Mouse (Mus musculus) liver, embryonic 14.5 days (tissue): ENCODE data around the gene Nepn. TPM values are rescaled to one million over a fixed set of nuclear protein-coding genes. Genes with fewer than 3 reads are reported as not detected.

ENCODE experiments used
- ATAC-seq: fragments of 200-750 bp; cut with Nextera tagmentation; 2 replicates; pipeline ENCODE4 v1.8.0; 2017; ENCODE audit warnings: moderate number of reproducible peaks, mild to moderate bottlenecking, moderate library complexity; ENCODE audit not compliant: insufficient read depth
- DNase-seq, 3 experiments: peaks; one replicate each; pipeline ENCODE4 v3.0.0-alpha.2; 2012 to 2013; ENCODE audit warnings: low read depth in 3 of 3, low spot score in 3 of 3
- H3K27ac ChIP-seq: fragments of 300-500 bp; sonication (generic); 2 replicates; pipeline ENCODE4 v1.5.1; 2014; ENCODE audit warnings: moderate library complexity, mild to moderate bottlenecking, control low read depth, inconsistent platforms
- H3K27me3 ChIP-seq: fragments of 300-500 bp; sonication (generic); 2 replicates; pipeline ENCODE4 v1.6.1; 2014; ENCODE audit warnings: mild to moderate bottlenecking, low read length, moderate library complexity; ENCODE audit not compliant: control insufficient read depth, insufficient read depth
- H3K36me3 ChIP-seq: fragments of 300-500 bp; sonication (generic); replicated peaks from 2 replicates; pipeline ENCODE4 v1.6.1; 2014; ENCODE audit warnings: low read depth; ENCODE audit not compliant: control insufficient read depth, insufficient read depth
- H3K4me1 ChIP-seq, 2 experiments: fragments of 200-500 bp in 1 of 2; fragments of 300-500 bp in 1 of 2; sonication (generic) in 1 of 2; replicated peaks; 2 replicates each; pipeline ENCODE4 v1.6.1; 2012 to 2014; ENCODE audit warnings: antibody characterized with exemption in 1 of 2, inconsistent platforms in 1 of 2, low read length in 1 of 2; ENCODE audit not compliant: control insufficient read depth in 2 of 2, insufficient read depth in 2 of 2
- H3K4me2 ChIP-seq: fragments of 300-500 bp; sonication (generic); 2 replicates; pipeline ENCODE4 v1.6.1; 2014; ENCODE audit warnings: low read depth, mild to moderate bottlenecking, control low read depth, moderate library complexity
- H3K4me3 ChIP-seq, 2 experiments: fragments of 200-500 bp in 1 of 2; fragments of 300-500 bp in 1 of 2; sonication (generic) in 1 of 2; 2 replicates each; pipeline ENCODE4 v1.5.1; 2012 to 2014; ENCODE audit warnings: low read depth in 2 of 2, low read length in 2 of 2, mild to moderate bottlenecking in 2 of 2, control low read depth in 1 of 2, inconsistent platforms in 1 of 2, moderate library complexity in 1 of 2; ENCODE audit not compliant: insufficient read depth in 1 of 2
- H3K9ac ChIP-seq: fragments of 300-500 bp; sonication (generic); replicated peaks from 2 replicates; pipeline ENCODE4 v1.6.1; 2014; ENCODE audit warnings: mild to moderate bottlenecking, control low read depth, moderate library complexity
- H3K9me3 ChIP-seq: fragments of 300-500 bp; sonication (generic); 2 replicates; pipeline ENCODE4 v1.6.1; 2016; ENCODE audit warnings: low read length, mixed read lengths; ENCODE audit not compliant: control insufficient read depth
- CTCF ChIP-seq: IDR thresholded peaks from 2 replicates; pipeline ENCODE4 v1.5.1; 2016; ENCODE audit warnings: antibody characterized with exemption, low read depth, control low read depth
- EP300 ChIP-seq: IDR thresholded peaks from 2 replicates; pipeline ENCODE4 v1.6.1; 2016; ENCODE audit warnings: antibody characterized with exemption, low read depth
- WGBS: fragments of 180-500 bp; shearing (Covaris S2); extraction: QIAGEN DNeasy Blood & Tissue Kit; methylation state at CpG from one replicate; pipeline ENCODE4 v1.1.7; 2014; ENCODE audit not compliant: insufficient replicate concordance; 5-methylcytosine and 5-hydroxymethylcytosine counted together
- polyA plus RNA-seq, 2 experiments: library from polyadenylated mRNA; depleted of rRNA in 1 of 2; stranded (reverse) in 1 of 2; unstranded in 1 of 2; fragments of >200 nt; fragmentation: Nextera tagmentation in 1 of 2; extraction: Ambion mirVana in 1 of 2; gene quantifications; 2 replicates each; pipeline versions ENCODE4 v1.2.1 to v1.2.3; 2012 to 2014

Nepn gene
- polyA plus RNA-seq, 2 experiments: 0.01 to 0.10 TPM

DNA sequence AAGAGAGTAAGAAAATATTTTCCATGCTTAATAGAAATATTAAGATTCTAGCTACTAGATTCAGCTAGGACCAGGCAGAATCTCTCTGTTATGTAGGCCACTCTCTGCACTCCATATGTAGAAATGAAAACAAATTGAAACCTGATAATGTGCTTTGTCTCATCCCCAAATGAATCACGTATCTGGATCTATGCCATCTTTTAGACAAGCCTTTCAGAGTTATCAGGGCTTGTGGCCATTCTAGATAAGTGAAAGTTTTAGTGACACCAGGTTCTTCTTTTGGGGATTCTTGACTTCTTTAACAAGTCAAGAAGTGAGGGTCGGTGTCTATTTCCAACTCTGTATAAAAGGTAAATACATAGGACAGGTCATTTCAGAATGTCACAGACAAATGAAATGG, 9.9 kb downstream of the Nepn start:
- no peak for DNase-seq
- Histone ChIP-seq H3K27ac (no peak overlapping the region), H3K4me2 (no peak overlapping the region), H3K9ac (no peak overlapping the region), H3K4me1 (no peaks in the 10 kb centered on the region), H3K27me3 (no peaks in the 10 kb centered on the region), H3K36me3 (no peaks in the 10 kb centered on the region), H3K9me3 (no peaks in the 10 kb centered on the region), H3K4me3 (no peak overlapping the region)
- no peak for TF ChIP-seq EP300
- no peak for TF ChIP-seq CTCF
- no peak for ATAC-seq
- 53% methylated on average over 2 of the region's 2 CpGs for WGBS

DNA sequence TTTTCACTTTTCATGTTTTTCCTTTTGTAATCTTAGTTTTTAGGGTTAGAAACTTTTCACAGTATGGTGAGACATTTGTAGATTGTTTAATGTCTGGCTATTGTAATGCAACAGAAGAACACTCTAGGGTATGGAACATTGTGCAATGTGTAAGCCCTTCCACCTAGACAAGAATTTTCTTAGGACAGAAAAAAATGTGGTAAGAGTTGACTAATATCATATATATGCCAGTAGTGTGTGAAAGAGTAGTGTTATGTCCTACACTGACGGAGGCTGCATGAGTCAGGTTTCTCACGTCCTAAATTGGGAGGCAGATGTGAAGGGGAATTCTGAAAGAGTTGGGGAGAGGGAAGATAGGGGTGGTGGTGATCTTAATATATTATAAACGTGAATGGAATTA, 10.9 kb downstream of the Nepn start:
- Histone ChIP-seq H3K4me2 (no peak overlapping the region), H3K27me3 (no peaks in the 10 kb centered on the region), H3K4me3 (no peak overlapping the region), H3K4me1 (no peaks in the 10 kb centered on the region), H3K36me3 (no peaks in the 10 kb centered on the region), H3K9me3 (no peaks in the 10 kb centered on the region), H3K9ac (no peak overlapping the region), H3K27ac (no peak overlapping the region)
- TF ChIP-seq CTCF (no peak), EP300 (no peak)
- WGBS: 39% methylated on average over 3 of the region's 3 CpGs
- ATAC-seq (no peak), DNase-seq (no peak)

DNA sequence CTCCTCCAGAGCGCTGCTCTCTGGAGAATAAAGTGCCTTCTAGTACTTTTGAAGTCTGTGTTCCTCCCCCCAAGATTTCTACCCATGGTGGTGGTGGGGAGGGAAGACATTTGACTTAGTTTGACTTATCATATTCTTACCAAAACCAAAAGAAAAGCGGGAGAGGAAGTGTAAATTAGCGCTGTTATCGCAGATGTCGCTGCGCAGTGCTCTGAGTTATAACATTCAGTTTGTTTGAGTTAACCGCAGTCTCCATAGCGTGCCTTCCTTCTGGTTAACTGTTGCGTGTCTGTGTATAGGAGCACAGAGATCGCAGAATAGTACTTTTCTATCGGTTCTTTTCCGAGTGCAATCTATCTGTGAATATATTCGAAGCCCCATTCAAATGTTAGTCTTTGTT, 16.4 kb downstream of the Nepn start:
- H3K4me2 ChIP-seq: no peak overlapping the region
- TF ChIP-seq EP300: no peak
- no peak for TF ChIP-seq CTCF
- no peaks in the 10 kb centered on the region for H3K36me3 ChIP-seq
- no peak overlapping the region for H3K9ac ChIP-seq
- no peaks in the 10 kb centered on the region for H3K9me3 ChIP-seq
- DNase-seq (no peak), ATAC-seq (no peak)
- WGBS: 71% methylated on average over 13 of the region's 13 CpGs
- H3K27ac ChIP-seq: no peak overlapping the region
- H3K4me1 ChIP-seq: no peaks in the 10 kb centered on the region
- H3K27me3 ChIP-seq: no peaks in the 10 kb centered on the region
- no peak overlapping the region for H3K4me3 ChIP-seq

DNA sequence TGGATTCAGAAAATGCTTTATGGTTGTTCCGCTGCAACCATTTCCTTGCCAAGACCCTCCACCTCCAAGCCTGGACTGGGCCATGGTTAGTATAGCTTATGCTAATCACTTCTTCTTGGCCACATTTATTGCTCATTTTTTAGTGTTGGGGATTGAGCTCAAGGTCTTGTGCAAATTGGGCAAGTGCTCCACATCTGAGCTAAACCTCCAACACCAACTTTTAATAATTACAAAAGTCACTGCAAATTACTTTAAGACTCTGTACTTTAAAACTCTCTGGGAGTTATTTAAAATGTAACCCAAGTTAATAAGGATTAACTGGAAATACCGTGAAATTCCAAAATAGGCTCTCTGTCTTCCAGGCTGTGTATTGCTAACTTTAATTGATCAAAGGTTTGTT, 18.8 kb downstream of the Nepn start:
- Histone ChIP-seq H3K4me1 (no peaks in the 10 kb centered on the region), H3K27ac (no peak overlapping the region), H3K4me3 (no peak overlapping the region), H3K4me2 (no peak overlapping the region), H3K9ac (no peak overlapping the region), H3K9me3 (no peaks in the 10 kb centered on the region), H3K27me3 (no peaks in the 10 kb centered on the region), H3K36me3 (no peaks in the 10 kb centered on the region)
- no peak for DNase-seq
- ATAC-seq: no peak
- 74% methylated on average over 2 of the region's 2 CpGs for WGBS
- TF ChIP-seq CTCF (no peak), EP300 (no peak)

DNA sequence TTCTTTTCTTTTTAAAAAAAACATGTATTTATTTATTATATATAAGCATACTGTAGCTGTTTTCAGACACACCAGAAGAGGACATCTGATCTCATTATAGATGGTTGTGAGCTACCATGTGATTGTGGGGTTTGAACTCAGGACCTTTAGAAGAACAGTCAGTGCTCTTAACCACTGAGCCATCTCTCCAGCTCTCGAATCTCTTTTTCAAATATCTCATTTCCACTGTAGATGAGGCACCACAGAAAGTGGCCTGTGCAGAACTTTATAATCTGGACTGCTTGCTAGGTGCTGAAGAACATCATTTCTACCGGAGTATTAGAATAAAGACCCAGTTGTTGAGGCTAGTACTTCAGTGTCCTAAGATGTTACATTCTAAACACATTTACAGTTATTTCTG, 26.2 kb downstream of the Nepn start:
- Histone ChIP-seq H3K9me3 (no peaks in the 10 kb centered on the region), H3K4me3 (no peak overlapping the region), H3K9ac (no peak overlapping the region), H3K36me3 (no peaks in the 10 kb centered on the region), H3K27me3 (no peaks in the 10 kb centered on the region), H3K4me1 (peaks cover 13 to 19% of the 10 kb centered on the region in 2 experiments), H3K4me2 (no peak overlapping the region), H3K27ac (no peak overlapping the region)
- TF ChIP-seq EP300: no peak
- no peak for TF ChIP-seq CTCF
- WGBS: 52% methylated on average over 2 of the region's 2 CpGs
- DNase-seq (no peak), ATAC-seq (no peak)
